1 mouse cellular context compared by ENCODE assay signal in the genomic region with DNA sequence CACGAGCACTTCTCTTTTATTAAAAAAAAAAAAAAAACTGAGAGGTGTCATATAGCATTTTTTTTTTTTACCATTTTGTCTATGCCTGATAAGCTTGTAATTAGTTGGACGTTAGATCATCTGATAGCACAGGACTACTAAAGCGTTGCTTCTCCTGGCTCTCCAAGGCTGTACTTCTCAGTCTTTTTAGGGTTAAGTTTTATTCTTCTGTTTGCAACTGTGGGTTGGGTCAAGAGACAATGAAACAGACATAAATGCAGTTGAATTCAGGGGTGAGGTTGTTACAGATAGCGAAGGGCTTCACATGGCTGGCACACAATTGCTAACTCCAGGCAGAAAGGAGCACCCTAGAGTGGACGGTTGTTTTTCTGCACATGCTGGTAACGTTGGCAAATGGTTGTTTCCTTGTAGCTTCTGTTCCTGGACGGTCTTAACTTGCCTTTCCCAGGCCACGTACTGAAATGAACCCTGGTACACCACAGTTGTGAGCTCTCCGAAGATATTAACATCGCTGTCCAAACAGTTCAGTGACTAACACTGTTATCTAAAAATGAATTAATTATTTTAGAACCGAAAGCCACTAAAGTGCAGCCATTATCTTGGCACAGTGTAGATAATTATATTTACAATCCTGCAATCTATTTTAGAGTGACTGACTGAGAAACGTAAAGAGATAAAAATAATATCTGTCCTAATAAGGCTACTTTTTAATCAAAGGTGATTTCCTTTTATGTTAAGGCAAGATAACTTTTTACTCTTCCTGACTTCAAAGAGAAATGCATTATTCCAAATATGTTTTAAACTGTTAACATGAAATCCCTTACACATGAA.
TF ChIP-seq lines count a peak whose summit lies in the region.

No protein-coding gene starts in this region.

TF ChIP-seq in MEL, 35 proteins besides CTCF, POLR2A, EP300 and RAD21 (continued from another document):
- peak; percentile 90 for TF ChIP-seq MEF2A (IDR thresholded peaks at IDR 0.05; ENCODE audit: extremely low read depth, insufficient replicate concordance, low read depth, low read length, poor library complexity, severe bottlenecking)
- no peak for TF ChIP-seq MAZ (IDR thresholded peaks at IDR 0.05; ENCODE audit: low read depth, low read length)
- TF ChIP-seq SIN3A (IDR thresholded peaks at IDR 0.05; ENCODE audit: low read length), result peak; percentile 31
- no peak for TF ChIP-seq POLR2AphosphoS2 (IDR thresholded peaks at IDR 0.05; ENCODE audit: low read length)
- TF ChIP-seq RCOR1 (IDR thresholded peaks at IDR 0.05; ENCODE audit: low read depth, low read length), result peak; percentile 87
- no peak for TF ChIP-seq CHD1 (IDR thresholded peaks at IDR 0.05; ENCODE audit: low read depth, low read length)
- no peak for TF ChIP-seq UBTF (IDR thresholded peaks at IDR 0.05; ENCODE audit: borderline replicate concordance, insufficient read depth, low read depth, low read length)
- TF ChIP-seq ZKSCAN1 (IDR thresholded peaks at IDR 0.05; ENCODE audit: low read depth, low read length), result 0 out of 2 replicates have a peak, but pooled peaks have one; percentile 15
- TF ChIP-seq E2F4 (IDR thresholded peaks at IDR 0.05; ENCODE audit: borderline replicate concordance, low read depth, low read length), result no peak
- TF ChIP-seq NELFE (IDR thresholded peaks at IDR 0.05; ENCODE audit: low read depth, low read length), result no peak; the same call in 1 of the 2 replicates
- TF ChIP-seq TBP (IDR thresholded peaks at IDR 0.05; ENCODE audit: low read depth, low read length), result peak; percentile 74
- TF ChIP-seq MYB (IDR thresholded peaks at IDR 0.05; ENCODE audit: low read depth, low read length), result peak; percentile 72
- 0 out of 2 replicates have a peak, but pooled peaks have one; percentile 15 for TF ChIP-seq KAT2A (conservative IDR thresholded peaks at IDR 0.05; ENCODE audit: low read depth, low read length)
- 0 out of 2 replicates have a peak, but pooled peaks have one; percentile 52 for TF ChIP-seq MYC (IDR thresholded peaks at IDR 0.05; ENCODE audit: low read depth, low read length)
- TF ChIP-seq HCFC1 (IDR thresholded peaks at IDR 0.05; ENCODE audit: low read depth, low read length), result 0 out of 2 replicates have a peak, but pooled peaks have one; percentile 18
TF ChIP-seq in MEL: peak in this region for 16.
